Mouse (Mus musculus) heart, embryonic 11.5 days (tissue): Measurements from ENCODE around the gene Ttc30b. TPM values are rescaled to one million over a fixed set of nuclear protein-coding genes. Genes with fewer than 3 reads are reported as not detected.
"Not testable (repeated sequence)": the region's sequence is repeated elsewhere in the genome, so short reads cannot be mapped to it uniquely, and the experiment has no call there.

Experiments used
- ATAC-seq: fragments of 200-750 bp; cut with Nextera tagmentation; replicated peaks from 2 replicates; pipeline ENCODE4 v1.8.0; 2017; ENCODE audit warnings: moderate library complexity; ENCODE audit not compliant: insufficient number of reproducible peaks, low FRiP score, low TSS enrichment
- H3K27ac ChIP-seq: fragments of 300-500 bp; sonication (generic); 2 replicates; pipeline ENCODE4 v1.5.1; 2014; ENCODE audit warnings: mild to moderate bottlenecking, low read depth, low read length
- H3K27me3 ChIP-seq: fragments of 300-500 bp; sonication (generic); 2 replicates; pipeline ENCODE4 v1.6.1; 2014; ENCODE audit warnings: mild to moderate bottlenecking, low read length, mixed read lengths; ENCODE audit not compliant: control insufficient read depth, insufficient read depth
- H3K36me3 ChIP-seq: fragments of 300-500 bp; sonication (generic); 2 replicates; pipeline ENCODE4 v1.6.1; 2014; ENCODE audit warnings: mild to moderate bottlenecking, low read length, moderate library complexity, mixed read lengths; ENCODE audit not compliant: control insufficient read depth, insufficient read depth
- H3K4me1 ChIP-seq: fragments of 300-500 bp; sonication (generic); 2 replicates; pipeline ENCODE4 v1.6.1; 2014; ENCODE audit warnings: low read length; ENCODE audit not compliant: control insufficient read depth, insufficient read depth
- H3K4me2 ChIP-seq: fragments of 300-500 bp; sonication (generic); 2 replicates; pipeline ENCODE4 v1.6.1; 2014; ENCODE audit warnings: mild to moderate bottlenecking, moderate library complexity
- H3K4me3 ChIP-seq: fragments of 300-500 bp; sonication (generic); 2 replicates; pipeline ENCODE4 v1.5.1; 2014; ENCODE audit warnings: low read depth, low read length
- H3K9ac ChIP-seq: fragments of 300-500 bp; sonication (generic); 2 replicates; pipeline ENCODE4 v1.6.1; 2014; ENCODE audit warnings: mild to moderate bottlenecking, low read depth, low read length, moderate library complexity
- H3K9me3 ChIP-seq: fragments of 300-500 bp; sonication (generic); replicated peaks from 2 replicates; pipeline ENCODE4 v1.6.1; 2016; ENCODE audit warnings: low read length; ENCODE audit not compliant: control insufficient read depth
- WGBS: fragments of 180-500 bp; shearing (Covaris S2); extraction: QIAGEN DNeasy Blood & Tissue Kit; methylation state at CpG from one replicate; pipeline ENCODE4 v1.1.7; 2014; ENCODE audit not compliant: insufficient replicate concordance; 5-methylcytosine and 5-hydroxymethylcytosine counted together
- polyA plus RNA-seq: library from polyadenylated mRNA; unstranded; fragments of >200 nt; fragmentation: Nextera tagmentation; extraction: Ambion mirVana; gene quantifications from 2 replicates; pipeline ENCODE4 v1.2.1, GENCODE M21; 2014

Ttc30b gene
- polyA plus RNA-seq, 1 experiment from 2014 or later, result 9.3 TPM

- H3K27me3 ChIP-seq, H3K36me3 ChIP-seq, H3K27ac ChIP-seq, H3K4me3 ChIP-seq, H3K9me3 ChIP-seq, H3K9ac ChIP-seq, H3K4me1 ChIP-seq: not testable (repeated sequence)
- WGBS, result 14% methylated on average over 18 of the region's 24 CpGs
- peak within 1 kb of the TSS; percentile 52 for H3K4me2 ChIP-seq
- ATAC-seq, result peak; percentile 64
Observed at GRCm38 (mm10) chr2:75977752-75978368, 39.5 kb upstream of the Ttc30b start, which contains the start of gene Ttc30a2. Gene Ttc30a2, minus strand, starts transcription at chr2:75978170.

GRCm38 (mm10) chr2:75976070-75976469 is 37.7 kb upstream of the Ttc30b start:
- H3K9ac ChIP-seq, H3K4me3 ChIP-seq: not testable (repeated sequence)
- 72% methylated on average over 2 of the region's 2 CpGs for WGBS

GRCm38 (mm10) chr2:75974131-75974530 is 35.7 kb upstream of the Ttc30b start:
- Histone ChIP-seq H3K4me1 (no peaks in the 10 kb centered on the region), H3K27ac (no peak overlapping the region), H3K9ac (no peak overlapping the region), H3K9me3 (no peaks in the 10 kb centered on the region), H3K36me3 (no peaks in the 10 kb centered on the region), H3K4me2 (no peak overlapping the region; the same call in 1 of the 2 replicates), H3K27me3 (no peaks in the 10 kb centered on the region), H3K4me3 (no peak overlapping the region)
- 42% methylated on average over 9 of the region's 9 CpGs for WGBS
- ATAC-seq, result no peak

More at GRCm38 (mm10) chr2:75976070-75976469, 37.7 kb upstream of the Ttc30b start:
- not testable (repeated sequence) for H3K27me3 ChIP-seq, H3K27ac ChIP-seq, ATAC-seq, H3K9me3 ChIP-seq, H3K4me1 ChIP-seq, H3K36me3 ChIP-seq, H3K4me2 ChIP-seq

GRCm38 (mm10) chr2:75964972-75965371 is 26.6 kb upstream of the Ttc30b start:
- Histone ChIP-seq H3K36me3 (no peaks in the 10 kb centered on the region), H3K27ac (peak overlapping the region; percentile 30; the same call in 1 of the 2 replicates), H3K4me2 (peak overlapping the region; percentile 60), H3K4me1 (peaks cover 16% of the 10 kb centered on the region), H3K4me3 (peak overlapping the region; percentile 15; the same call in 1 of the 2 replicates), H3K9ac (no peak overlapping the region), H3K27me3 (no peaks in the 10 kb centered on the region), H3K9me3 (no peaks in the 10 kb centered on the region)
- WGBS, result 19% methylated on average over 5 of the region's 5 CpGs
- ATAC-seq, result no peak

- peaks cover 18% of the 10 kb centered on the region for H3K4me1 ChIP-seq
- H3K4me2 ChIP-seq, result peak overlapping the region; percentile 60
- 8% methylated on average over 14 of the region's 14 CpGs for WGBS
- H3K27ac ChIP-seq, result peak overlapping the region; percentile 30; the same call in 1 of the 2 replicates
- peak overlapping the region; percentile 15; the same call in 1 of the 2 replicates for H3K4me3 ChIP-seq
- H3K9ac ChIP-seq, result peak overlapping the region; percentile 24; the same call in 1 of the 2 replicates
- ATAC-seq, result peak; percentile 66; the same call in 1 of the 2 replicates
- H3K27me3 ChIP-seq, result no peaks in the 10 kb centered on the region
- H3K36me3 ChIP-seq, result no peaks in the 10 kb centered on the region
- H3K9me3 ChIP-seq, result no peaks in the 10 kb centered on the region
Observed at GRCm38 (mm10) chr2:75964512-75964911, 26.1 kb upstream of the Ttc30b start.

- Histone ChIP-seq H3K9ac (peak overlapping the region; percentile 24; the same call in 1 of the 2 replicates), H3K4me1 (peaks cover 22% of the 10 kb centered on the region), H3K4me3 (no peak overlapping the region), H3K27ac (no peak overlapping the region; the same call in 1 of the 2 replicates), H3K27me3 (no peaks in the 10 kb centered on the region), H3K4me2 (peak overlapping the region; percentile 60), H3K36me3 (no peaks in the 10 kb centered on the region), H3K9me3 (no peaks in the 10 kb centered on the region)
- no peak for ATAC-seq
- 55% methylated on average over 5 of the region's 5 CpGs for WGBS
Observed at GRCm38 (mm10) chr2:75964051-75964450, 25.7 kb upstream of the Ttc30b start.

- Histone ChIP-seq H3K4me3 (no peak overlapping the region), H3K36me3 (no peaks in the 10 kb centered on the region), H3K4me2 (no peak overlapping the region), H3K4me1 (peaks cover 23% of the 10 kb centered on the region), H3K27ac (no peak overlapping the region), H3K9me3 (no peaks in the 10 kb centered on the region), H3K9ac (no peak overlapping the region), H3K27me3 (no peaks in the 10 kb centered on the region)
- WGBS, result 66% methylated on average over 10 of the region's 10 CpGs
- no peak for ATAC-seq
Observed at GRCm38 (mm10) chr2:75963211-75963840, 24.9 kb upstream of the Ttc30b start.

DNA sequence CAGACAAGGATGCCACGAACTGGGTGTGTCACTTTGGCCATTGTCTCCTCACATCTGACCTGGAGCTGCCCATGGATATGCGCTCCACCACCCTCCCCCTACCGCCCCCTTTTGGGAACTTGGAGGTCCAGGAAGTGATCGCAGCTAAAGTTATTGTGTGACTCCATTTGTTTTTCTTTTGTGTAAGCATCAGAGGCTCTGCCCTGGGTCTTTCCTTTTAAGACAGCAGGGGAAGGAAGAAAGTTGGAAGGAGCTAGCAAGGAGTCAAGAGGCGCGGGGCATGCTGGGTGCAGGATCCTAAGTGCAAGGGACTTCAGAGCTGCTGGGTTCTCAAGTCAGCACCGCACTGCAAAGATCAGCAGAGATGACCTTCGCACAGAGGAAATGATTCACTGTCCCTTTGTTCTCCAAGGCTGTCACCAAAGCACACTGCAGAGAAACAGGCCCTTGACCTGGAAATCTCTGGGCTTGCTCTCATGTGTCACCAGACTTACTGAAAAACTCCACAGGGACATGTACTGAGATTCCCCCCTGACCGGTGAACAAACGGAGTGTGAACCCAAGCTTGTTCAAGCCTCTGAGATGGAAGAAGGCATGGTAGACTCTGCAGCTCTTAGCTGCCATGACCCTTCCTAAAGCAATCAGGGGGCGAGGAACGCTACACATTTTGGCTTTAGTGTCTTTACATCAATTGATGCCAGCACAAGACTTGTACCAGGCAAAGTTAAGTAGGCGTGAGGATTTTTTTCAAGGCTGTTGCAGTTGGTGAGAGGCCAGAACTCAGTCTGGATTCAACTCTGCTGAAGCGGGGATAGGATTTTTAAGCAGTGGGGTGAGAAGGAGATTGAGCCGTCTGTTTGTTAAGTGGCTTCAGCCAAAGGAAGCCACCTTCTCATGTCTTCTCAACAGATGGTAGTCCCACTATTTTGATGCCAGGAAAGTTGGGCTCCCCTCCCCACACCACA is 22.3 kb upstream of the Ttc30b start:
- Histone ChIP-seq H3K36me3 (no peaks in the 10 kb centered on the region), H3K4me3 (no peak overlapping the region), H3K4me2 (peak overlapping the region; percentile 37), H3K27ac (peak overlapping the region; percentile 41; the same call in 1 of the 2 replicates), H3K27me3 (no peaks in the 10 kb centered on the region), H3K4me1 (peaks cover 23% of the 10 kb centered on the region), H3K9ac (no peak overlapping the region), H3K9me3 (no peaks in the 10 kb centered on the region)
- peak; percentile 48; the same call in 1 of the 2 replicates for ATAC-seq
- 41% methylated on average over 15 of the region's 15 CpGs for WGBS
